Mouse (Mus musculus) kidney, embryonic 15.5 days (tissue): Measurements from ENCODE around the gene Ppp4r1. TPM values are rescaled to one million over a fixed set of nuclear protein-coding genes. Genes with fewer than 3 reads are reported as not detected.

Source experiments
- ATAC-seq: fragments of 200-750 bp; cut with Nextera tagmentation; replicated peaks from 2 replicates; pipeline ENCODE4 v1.8.0; 2017; ENCODE audit warnings: moderate TSS enrichment; ENCODE audit not compliant: low FRiP score
- H3K27ac ChIP-seq: fragments of 300-500 bp; sonication (generic); 2 replicates; pipeline ENCODE4 v1.5.1; 2015; ENCODE audit warnings: mild to moderate bottlenecking, inconsistent platforms
- H3K27me3 ChIP-seq: fragments of 300-500 bp; sonication (generic); 2 replicates; pipeline ENCODE4 v1.6.1; 2015; ENCODE audit warnings: inconsistent platforms
- H3K36me3 ChIP-seq: fragments of 300-500 bp; sonication (generic); 2 replicates; pipeline ENCODE4 v1.6.1; 2015; ENCODE audit warnings: inconsistent platforms
- H3K4me1 ChIP-seq: fragments of 300-500 bp; sonication (generic); 2 replicates; pipeline ENCODE4 v1.6.1; 2015; ENCODE audit warnings: inconsistent platforms
- H3K4me2 ChIP-seq: fragments of 300-500 bp; sonication (generic); 2 replicates; pipeline ENCODE4 v1.6.1; 2015; ENCODE audit warnings: moderate library complexity, mild to moderate bottlenecking, inconsistent platforms
- H3K4me3 ChIP-seq: fragments of 300-500 bp; sonication (generic); replicated peaks from 2 replicates; pipeline ENCODE4 v1.5.1; 2015; ENCODE audit warnings: mild to moderate bottlenecking, inconsistent platforms
- H3K9ac ChIP-seq: fragments of 300-500 bp; sonication (generic); 2 replicates; pipeline ENCODE4 v1.6.1; 2015; ENCODE audit warnings: mild to moderate bottlenecking, inconsistent platforms
- H3K9me3 ChIP-seq: fragments of 300-500 bp; sonication (generic); replicated peaks from 2 replicates; pipeline ENCODE4 v1.6.1; 2016; ENCODE audit warnings: inconsistent platforms
- WGBS: fragments of 180-500 bp; shearing (Covaris S2); methylation state at CpG from one replicate; pipeline ENCODE4 v1.1.7; 2015; ENCODE audit warnings: mixed read lengths; 5-methylcytosine and 5-hydroxymethylcytosine counted together
- polyA plus RNA-seq: library from polyadenylated mRNA; unstranded; fragments of >200 nt; fragmentation: Nextera tagmentation; extraction: Ambion mirVana; gene quantifications from 2 replicates; pipeline ENCODE4 v1.2.1, GENCODE M21; 2015

Ppp4r1 gene
- polyA plus RNA-seq, 1 experiment from 2014 or later = 44.6 TPM

DNA sequence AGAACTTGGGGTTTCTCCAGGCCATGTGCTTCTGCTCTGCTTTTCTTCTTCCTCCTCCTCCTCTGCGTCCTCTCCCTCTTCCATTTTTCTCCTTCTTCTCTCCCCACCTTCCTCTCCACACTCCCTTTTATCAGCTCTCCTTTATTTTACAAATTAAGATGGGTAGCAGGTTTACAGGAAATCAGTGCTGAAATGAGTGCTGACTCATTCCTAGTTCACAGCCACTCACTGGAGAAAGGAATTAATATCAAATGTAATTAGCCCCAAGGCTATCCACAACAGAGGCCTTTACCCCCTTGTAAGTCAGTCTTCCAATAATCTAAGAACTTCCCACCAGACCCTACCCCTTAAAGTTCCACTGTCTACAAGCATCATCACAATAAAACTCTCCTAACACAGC is 6.1 kb upstream of the Ppp4r1 start:
- no peaks in the 10 kb centered on the region for H3K36me3 ChIP-seq
- H3K4me3 ChIP-seq = no peak overlapping the region
- H3K9me3 ChIP-seq = no peaks in the 10 kb centered on the region
- no peak overlapping the region for H3K4me2 ChIP-seq
- H3K9ac ChIP-seq = no peak overlapping the region
- peaks cover 17% of the 10 kb centered on the region for H3K4me1 ChIP-seq
- WGBS = 93% methylated on average over 1 of the region's 1 CpGs
- no peak overlapping the region for H3K27ac ChIP-seq
- ATAC-seq = no peak
- no peaks in the 10 kb centered on the region for H3K27me3 ChIP-seq

DNA sequence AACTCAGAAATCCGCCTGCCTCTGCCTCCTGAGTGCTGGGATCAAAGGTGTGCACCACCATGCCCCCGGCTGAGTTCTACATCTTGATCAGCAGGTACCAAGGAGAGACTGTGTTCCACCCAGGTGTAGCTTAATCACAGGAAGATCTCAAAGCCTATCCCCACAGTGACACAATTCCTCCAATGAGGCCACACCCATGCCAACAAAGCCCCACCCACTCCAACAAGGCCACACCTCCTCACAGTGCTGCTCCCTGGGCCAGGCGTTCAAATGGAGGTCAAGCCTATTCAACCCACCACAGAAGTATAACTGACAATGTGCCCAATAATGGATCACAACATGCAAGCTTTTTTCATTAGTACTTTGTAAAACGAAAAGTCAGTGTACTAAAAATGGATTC is 4.9 kb upstream of the Ppp4r1 start:
- no peak for ATAC-seq
- H3K27me3 ChIP-seq = no peaks in the 10 kb centered on the region
- H3K4me2 ChIP-seq = no peak overlapping the region
- no peak overlapping the region for H3K9ac ChIP-seq
- no peak overlapping the region for H3K27ac ChIP-seq
- H3K36me3 ChIP-seq = no peaks in the 10 kb centered on the region
- H3K4me1 ChIP-seq = peaks cover 16% of the 10 kb centered on the region
- no peaks in the 10 kb centered on the region for H3K9me3 ChIP-seq
- 87% methylated on average over 4 of the region's 4 CpGs for WGBS
- H3K4me3 ChIP-seq = no peak overlapping the region

DNA sequence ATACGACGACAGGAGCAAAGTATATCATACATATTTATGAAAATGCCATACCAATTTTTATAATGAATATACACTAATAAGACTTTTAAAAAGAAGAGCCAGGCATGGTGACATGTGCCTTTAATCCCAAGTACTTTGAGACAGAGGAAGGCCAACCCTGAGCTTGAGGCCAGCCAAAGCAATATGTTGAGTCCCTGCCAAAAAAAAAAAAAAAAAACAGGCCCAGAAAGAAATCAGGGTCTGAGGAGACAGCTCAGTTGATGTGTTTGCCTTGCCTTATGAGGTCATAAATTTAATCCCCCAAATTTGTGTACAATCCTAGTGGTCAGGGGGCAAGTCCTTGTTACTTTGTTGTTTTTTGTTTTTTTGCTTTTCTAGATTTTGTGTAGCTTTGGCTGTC is 1.4 kb upstream of the Ppp4r1 start:
- no peaks in the 10 kb centered on the region for H3K9me3 ChIP-seq
- peaks cover 18% of the 10 kb centered on the region for H3K4me1 ChIP-seq
- H3K4me2 ChIP-seq = no peak overlapping the region
- ATAC-seq = no peak
- no peak overlapping the region for H3K9ac ChIP-seq
- WGBS = 89% methylated on average over 2 of the region's 2 CpGs
- peaks cover 11% of the 10 kb centered on the region for H3K36me3 ChIP-seq
- H3K27ac ChIP-seq = no peak overlapping the region
- no peak overlapping the region for H3K4me3 ChIP-seq
- no peaks in the 10 kb centered on the region for H3K27me3 ChIP-seq

DNA sequence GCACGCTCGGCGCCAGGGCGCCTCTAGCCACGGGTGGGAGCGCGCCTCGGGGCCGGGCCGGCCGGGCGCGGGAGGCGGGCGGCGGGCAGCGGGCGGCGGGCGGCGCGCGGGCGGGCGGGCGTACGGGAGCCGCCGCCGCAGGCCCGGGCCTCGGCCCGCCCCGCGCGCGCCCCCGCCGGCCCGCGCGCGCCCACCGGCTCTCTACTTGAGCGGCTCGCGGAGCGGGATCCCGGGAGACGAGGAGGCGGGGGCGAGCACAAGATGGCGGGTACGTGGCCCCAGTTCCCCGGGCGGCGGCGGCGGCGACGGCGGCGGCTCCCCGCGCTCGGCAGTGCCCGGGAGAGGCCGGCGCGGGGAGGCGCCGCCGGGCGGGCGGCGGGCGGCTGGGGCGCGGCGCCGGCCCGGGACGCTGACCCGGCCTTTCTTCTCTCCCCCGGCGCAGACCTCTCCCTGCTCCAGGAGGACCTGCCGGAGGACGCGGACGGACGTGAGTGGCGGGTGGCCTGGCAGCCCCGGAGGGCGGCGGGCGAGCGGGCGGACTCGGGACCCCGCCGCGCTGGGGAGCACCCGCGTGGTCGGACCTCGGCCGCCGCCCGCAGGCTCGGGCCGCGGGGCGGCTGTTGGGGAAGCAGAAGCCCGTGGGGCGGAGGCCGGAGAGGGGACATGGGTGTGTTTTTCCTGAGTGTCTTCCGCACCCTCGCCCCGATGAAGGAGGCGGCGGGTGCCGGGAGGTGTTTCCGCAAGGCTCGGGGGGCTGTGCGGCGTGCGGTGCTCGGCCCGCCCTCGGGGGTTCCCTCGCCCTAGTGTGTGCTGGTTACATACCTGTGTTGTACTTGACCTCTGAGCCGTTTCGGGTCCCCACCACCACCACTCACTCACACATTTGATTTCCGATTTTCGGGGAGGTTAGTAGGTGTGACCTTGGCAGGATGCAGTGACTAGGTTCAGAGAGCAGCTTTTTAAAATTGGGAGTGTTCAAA is 1.1 kb downstream of the Ppp4r1 start:
- Histone ChIP-seq H3K27ac (peak overlapping the region; percentile 96), H3K9ac (peak overlapping the region; percentile 95), H3K4me2 (peak overlapping the region; percentile 69), H3K4me1 (peaks cover 29% of the 10 kb centered on the region), H3K36me3 (peaks cover 21% of the 10 kb centered on the region), H3K27me3 (no peaks in the 10 kb centered on the region), H3K9me3 (no peaks in the 10 kb centered on the region), H3K4me3 (peak overlapping the region; percentile 93)
- peak; percentile 80 for ATAC-seq
- under 1% methylated on average over 45 of the region's 135 CpGs for WGBS

DNA sequence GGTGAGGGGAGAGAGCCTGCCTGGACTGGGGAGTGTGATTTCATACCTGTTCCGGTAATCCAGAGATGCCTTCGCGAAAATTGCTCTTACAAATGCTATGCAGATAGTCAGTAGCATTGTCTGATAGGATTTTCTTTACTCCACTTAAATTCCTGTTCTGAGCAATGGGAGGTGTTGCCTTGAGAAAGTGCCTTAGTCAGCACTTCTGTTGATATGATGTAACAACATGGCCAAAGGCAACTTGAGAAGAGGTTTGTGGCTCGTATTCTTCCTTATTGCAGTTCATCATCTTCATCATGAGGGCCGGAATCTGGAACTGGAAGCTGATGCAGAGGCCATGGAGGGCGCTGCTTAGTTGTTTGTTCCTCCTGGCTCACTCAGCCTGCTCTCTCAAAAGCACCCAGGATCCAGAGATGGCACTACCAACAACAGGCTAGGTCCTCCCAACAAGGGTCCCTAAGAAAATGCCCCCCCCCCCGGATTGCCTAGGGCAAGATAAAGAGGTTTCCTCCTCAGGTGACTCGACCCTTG is 2.3 kb downstream of the Ppp4r1 start:
- Histone ChIP-seq H3K4me2 (peak overlapping the region; percentile 69), H3K27me3 (no peaks in the 10 kb centered on the region), H3K4me1 (peaks cover 39% of the 10 kb centered on the region), H3K27ac (0 out of 2 replicates have a peak overlapping the region, but pooled peaks have one; percentile 45), H3K9ac (peak overlapping the region; percentile 39; the same call in 1 of the 2 replicates), H3K9me3 (no peaks in the 10 kb centered on the region), H3K4me3 (peak overlapping the region; percentile 93), H3K36me3 (peaks cover 21% of the 10 kb centered on the region)
- 60% methylated on average over 8 of the region's 8 CpGs for WGBS
- no peak for ATAC-seq

DNA sequence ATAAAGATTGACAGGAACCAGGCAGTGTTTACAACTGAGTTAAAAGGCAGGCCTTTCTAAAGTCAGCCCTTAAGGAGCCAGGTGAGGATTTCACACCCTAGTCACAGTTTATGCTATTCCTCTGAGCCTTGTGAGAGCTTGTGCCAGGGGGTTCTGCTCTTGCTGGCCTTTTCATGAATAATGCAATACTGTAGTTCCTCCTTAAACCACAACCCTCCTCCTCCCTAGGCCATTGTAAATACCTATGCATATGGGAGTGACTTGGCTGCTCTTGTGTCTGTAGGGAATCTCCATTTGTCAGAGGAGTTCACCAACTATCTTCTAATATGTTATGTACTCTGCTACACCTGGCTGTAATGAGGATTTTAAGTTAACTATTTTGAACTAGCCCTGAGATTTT is 3.3 kb downstream of the Ppp4r1 start:
- Histone ChIP-seq H3K4me1 (peaks cover 40% of the 10 kb centered on the region), H3K4me2 (no peak overlapping the region), H3K4me3 (no peak overlapping the region), H3K27me3 (no peaks in the 10 kb centered on the region), H3K36me3 (peaks cover 21% of the 10 kb centered on the region), H3K9ac (no peak overlapping the region), H3K27ac (no peak overlapping the region), H3K9me3 (no peaks in the 10 kb centered on the region)
- no peak for ATAC-seq

DNA sequence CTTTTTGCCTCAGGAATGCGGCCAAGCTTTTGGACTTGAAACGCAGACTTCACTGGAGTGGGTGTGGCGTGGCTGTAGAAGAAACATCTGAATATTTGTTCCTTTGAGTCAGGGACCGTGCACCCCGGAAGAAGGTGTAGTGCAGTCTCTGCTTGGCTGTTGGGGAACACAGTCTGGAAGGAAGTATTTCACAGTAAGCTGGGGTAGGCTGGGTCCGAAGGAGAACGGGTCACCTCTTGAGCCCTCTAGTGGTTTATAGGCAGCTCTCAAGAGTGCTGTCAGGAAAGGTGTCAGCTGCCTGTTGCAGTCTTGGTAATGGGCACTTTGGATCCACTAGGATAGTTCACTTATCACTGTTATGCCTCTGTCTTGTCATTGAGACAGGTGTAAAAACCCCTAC is 3.9 kb downstream of the Ppp4r1 start:
- no peak for ATAC-seq
- no peak overlapping the region for H3K9ac ChIP-seq
- H3K4me1 ChIP-seq = peaks cover 40% of the 10 kb centered on the region
- no peak overlapping the region for H3K4me2 ChIP-seq
- H3K36me3 ChIP-seq = peaks cover 21% of the 10 kb centered on the region
- no peaks in the 10 kb centered on the region for H3K27me3 ChIP-seq
- no peak overlapping the region for H3K27ac ChIP-seq
- WGBS = 76% methylated on average over 7 of the region's 7 CpGs
- no peak overlapping the region for H3K4me3 ChIP-seq
- no peaks in the 10 kb centered on the region for H3K9me3 ChIP-seq

DNA sequence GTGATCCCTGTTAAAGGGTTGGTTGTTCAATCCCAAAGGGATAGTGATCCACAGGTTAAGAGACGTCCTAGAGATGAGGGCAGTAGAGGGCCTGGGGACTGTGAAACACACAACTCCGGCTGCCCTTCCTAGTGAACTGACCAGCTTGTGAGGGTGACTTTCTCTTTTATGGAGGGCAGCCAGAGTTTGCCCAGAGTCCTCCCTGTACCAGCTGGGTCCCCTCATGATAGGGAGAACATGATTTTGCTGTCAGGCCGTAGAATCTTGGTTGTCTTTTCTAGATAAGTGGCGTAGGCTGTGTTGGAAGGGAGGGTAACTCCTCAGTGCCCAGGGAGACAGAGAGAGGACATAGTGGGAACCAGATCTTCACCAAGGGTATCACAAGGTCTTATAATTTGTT is 4.9 kb downstream of the Ppp4r1 start:
- Histone ChIP-seq H3K27me3 (no peaks in the 10 kb centered on the region), H3K36me3 (peaks cover 21% of the 10 kb centered on the region), H3K9me3 (no peaks in the 10 kb centered on the region), H3K9ac (no peak overlapping the region), H3K4me3 (no peak overlapping the region), H3K4me2 (no peak overlapping the region), H3K27ac (no peak overlapping the region), H3K4me1 (peaks cover 33% of the 10 kb centered on the region)
- WGBS = 81% methylated on average over 4 of the region's 4 CpGs
- ATAC-seq = no peak

DNA sequence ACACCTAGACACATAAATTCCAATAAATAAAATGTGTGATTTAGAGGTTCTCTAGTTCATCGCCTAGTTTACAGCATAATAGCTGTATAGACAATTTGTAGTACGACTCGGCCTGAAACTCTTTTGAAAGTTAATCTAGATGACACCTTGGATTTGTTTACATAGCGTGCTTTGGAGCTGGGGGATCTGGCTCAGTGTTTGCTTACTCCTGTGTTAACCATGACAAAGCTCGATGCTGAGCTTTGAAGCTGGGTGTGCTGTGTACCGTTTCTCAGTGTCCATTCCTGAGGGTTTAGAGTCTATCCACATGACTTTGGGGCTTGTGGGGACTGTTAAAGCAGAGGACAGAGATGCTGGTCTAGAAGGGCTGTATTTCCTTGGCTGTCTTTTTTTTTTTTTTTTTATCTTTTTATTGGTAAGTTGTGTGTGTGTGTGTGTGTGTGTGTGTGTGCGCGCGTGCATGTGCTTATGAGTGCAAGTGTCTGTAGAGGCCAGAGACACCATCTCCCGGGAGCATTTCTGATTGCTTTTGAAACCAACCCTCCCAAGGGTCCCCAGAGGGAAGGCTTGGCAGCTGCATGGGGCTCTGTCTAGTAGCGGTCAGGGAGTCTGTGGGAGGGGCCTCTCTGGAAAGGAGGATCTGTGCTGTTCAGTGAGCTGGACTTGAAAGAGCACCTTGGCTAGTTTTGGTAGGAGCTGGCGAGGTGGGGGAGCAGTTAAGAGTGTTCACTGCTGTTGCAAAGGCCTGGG is 6.3 kb downstream of the Ppp4r1 start:
- no peak overlapping the region for H3K4me3 ChIP-seq
- 60% methylated on average over 12 of the region's 12 CpGs for WGBS
- ATAC-seq = 0 out of 2 replicates have a peak, but pooled peaks have one; percentile 38

DNA sequence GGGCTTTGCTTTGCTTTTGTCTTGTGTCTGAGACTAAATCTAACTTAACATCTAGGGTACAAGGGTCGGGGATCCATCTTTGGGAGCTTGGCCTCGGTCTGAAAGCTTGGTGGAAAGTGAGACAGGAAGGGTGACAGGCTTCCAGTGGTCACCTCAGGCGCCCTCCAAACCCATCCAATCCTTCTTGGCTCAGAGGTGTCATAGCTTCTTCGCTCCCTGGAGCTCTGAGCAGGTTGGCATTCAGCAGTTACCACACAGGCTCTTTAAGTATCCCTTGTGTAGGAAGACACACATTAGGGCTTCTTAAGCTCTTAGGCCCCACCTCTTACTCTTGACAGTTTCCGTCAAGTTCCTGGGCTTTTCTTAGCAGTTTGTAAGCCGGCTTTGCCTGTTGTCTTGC is 7.2 kb downstream of the Ppp4r1 start:
- 93% methylated on average over 6 of the region's 6 CpGs for WGBS
- no peak overlapping the region for H3K4me3 ChIP-seq
- no peak for ATAC-seq

More for the DNA sequence above, 6.3 kb downstream of the Ppp4r1 start:
- Histone ChIP-seq H3K4me2 (no peak overlapping the region), H3K27ac (no peak overlapping the region), H3K9me3 (no peaks in the 10 kb centered on the region), H3K9ac (no peak overlapping the region), H3K4me1 (peaks cover 33% of the 10 kb centered on the region), H3K27me3 (no peaks in the 10 kb centered on the region), H3K36me3 (peaks cover 21% of the 10 kb centered on the region)

DNA sequence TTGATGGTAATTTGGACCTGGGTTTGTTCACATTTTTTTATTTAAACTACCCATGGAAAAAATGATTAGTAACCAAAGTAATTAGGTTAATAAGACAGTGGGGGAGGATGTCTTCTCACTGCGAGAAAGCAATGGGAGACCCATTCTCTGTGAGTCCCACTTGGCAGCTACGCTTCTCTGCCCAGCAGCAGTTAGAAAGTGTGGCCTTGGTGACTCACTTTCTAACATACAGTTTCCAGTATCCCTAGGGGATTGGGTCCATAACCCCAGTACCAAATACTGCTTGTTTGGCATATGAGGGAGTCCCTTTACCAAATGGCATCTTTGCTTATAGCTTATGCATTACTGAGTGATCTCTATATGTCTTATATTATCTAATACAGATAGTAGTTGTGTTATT is 8.8 kb downstream of the Ppp4r1 start:
- Histone ChIP-seq H3K4me3 (no peak overlapping the region), H3K27me3 (no peaks in the 10 kb centered on the region), H3K27ac (no peak overlapping the region), H3K9ac (no peak overlapping the region), H3K36me3 (peaks cover 18% of the 10 kb centered on the region), H3K9me3 (no peaks in the 10 kb centered on the region), H3K4me1 (peaks cover 19% of the 10 kb centered on the region), H3K4me2 (no peak overlapping the region)
- no peak for ATAC-seq
- WGBS = 77% methylated on average over 2 of the region's 2 CpGs

More for the DNA sequence above, 7.2 kb downstream of the Ppp4r1 start:
- no peak overlapping the region for H3K9ac ChIP-seq
- no peak overlapping the region for H3K27ac ChIP-seq
- no peaks in the 10 kb centered on the region for H3K9me3 ChIP-seq
- H3K4me1 ChIP-seq = peaks cover 29% of the 10 kb centered on the region
- peaks cover 23% of the 10 kb centered on the region for H3K36me3 ChIP-seq
- H3K4me2 ChIP-seq = no peak overlapping the region
- H3K27me3 ChIP-seq = no peaks in the 10 kb centered on the region
